Mouse (Mus musculus) inflammation-experienced regulatory T-cells, adult 6 months (primary cell): ENCODE measurements around the gene Dok7. TPM values are rescaled to one million over a fixed set of nuclear protein-coding genes. Genes with fewer than 3 reads are reported as not detected.

Experiments used
- ATAC-seq: one replicate; pipeline ENCODE4 v1.8.0; 2017
- polyA plus RNA-seq, 3 experiments: library from polyadenylated mRNA; unstranded; fragments of 100-300 nt; shearing (Covaris generic); gene quantifications; one replicate each; pipeline ENCODE4 v1.2.1; 2017

Gene Dok7
- polyA plus RNA-seq, 3 experiments from 2014 or later: 0.95 TPM; not detected in 2

- no peak for ATAC-seq
These were observed 63.5 kb downstream of the Dok7 start for GRCm38 (mm10) chr5:35120024-35120423.

GRCm38 (mm10) chr5:35129208-35129607 is 72.6 kb downstream of the Dok7 start:
- no peak for ATAC-seq

- ATAC-seq: no peak
These were observed 73.2 kb downstream of the Dok7 start for GRCm38 (mm10) chr5:35129767-35130191.

DNA sequence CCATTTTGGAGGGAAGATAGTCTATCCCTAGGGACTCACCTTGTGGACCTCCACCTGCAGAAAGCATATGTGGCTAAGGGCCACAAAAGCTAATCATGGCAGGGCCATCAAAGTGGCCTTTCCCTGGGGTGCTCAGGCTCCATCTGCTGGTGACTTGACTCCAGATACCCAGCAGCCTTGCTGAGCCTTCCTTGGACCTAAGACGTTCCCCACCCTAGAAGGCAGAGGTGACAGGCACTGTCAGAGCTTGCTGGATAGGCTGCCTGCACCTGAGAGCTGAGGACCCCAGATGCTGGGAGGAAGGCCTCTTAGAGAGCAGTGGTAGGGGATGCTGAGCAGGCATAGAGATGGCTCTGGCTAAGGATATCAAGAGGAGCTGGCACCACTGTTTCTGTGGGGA is 74.7 kb downstream of the Dok7 start:
- no peak for ATAC-seq

- no peak for ATAC-seq
These were observed 75.2 kb downstream of the Dok7 start for GRCm38 (mm10) chr5:35131773-35132172.

DNA sequence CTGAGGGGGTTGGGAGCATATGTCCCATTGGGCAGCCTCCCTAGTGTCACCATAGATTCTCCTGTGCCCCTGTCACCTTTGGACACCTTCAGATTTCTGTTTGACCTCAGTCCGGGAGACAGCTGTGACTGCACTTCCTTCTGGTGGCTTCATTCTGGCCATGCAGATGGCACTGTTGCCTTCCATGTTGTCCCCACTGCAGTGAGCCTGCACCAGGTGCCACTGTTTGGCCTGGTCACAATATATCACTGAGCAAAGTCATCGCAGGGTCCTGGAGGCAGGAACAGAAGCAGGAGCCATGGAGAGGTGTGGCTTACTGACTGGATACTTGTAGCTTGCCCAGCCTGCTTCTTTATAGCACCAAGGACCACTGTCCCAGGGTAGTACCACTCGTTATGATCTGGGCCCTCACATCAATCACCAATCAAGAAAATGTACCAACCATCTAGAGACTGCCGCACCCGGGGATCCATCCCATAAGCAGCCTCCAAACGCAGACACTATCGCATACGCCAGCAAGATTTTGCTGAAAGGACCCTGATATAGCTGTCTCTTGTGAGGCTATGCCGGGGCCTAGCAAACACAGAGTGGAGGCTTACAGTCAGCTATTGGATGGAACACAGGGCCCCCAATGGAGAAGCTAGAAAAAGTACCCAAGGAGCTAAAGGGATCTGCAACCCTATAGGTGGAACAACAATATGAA is 75.9 kb downstream of the Dok7 start:
- ATAC-seq: no peak

DNA sequence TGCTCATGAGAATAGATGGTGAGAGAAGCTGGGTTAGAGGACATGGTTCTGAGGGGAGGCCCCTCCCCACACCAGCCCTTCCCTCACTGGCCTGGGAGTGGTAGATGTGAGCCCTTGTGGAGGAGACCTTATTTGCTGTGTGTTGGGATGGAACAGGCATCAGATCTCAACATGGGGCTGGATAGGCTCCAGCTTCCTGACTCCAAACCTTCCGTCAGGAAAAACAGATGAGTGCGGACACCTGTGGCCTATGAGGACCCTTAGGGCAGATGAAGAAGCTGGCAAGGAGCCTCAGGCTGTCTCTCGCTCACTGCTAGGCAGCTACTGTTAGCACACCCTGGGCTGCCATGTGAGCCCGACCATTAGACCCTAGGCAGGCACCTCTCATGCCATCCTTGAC is 76.9 kb downstream of the Dok7 start:
- no peak for ATAC-seq

GRCm38 (mm10) chr5:35134286-35134685 is 77.7 kb downstream of the Dok7 start:
- ATAC-seq: no peak

GRCm38 (mm10) chr5:35135903-35136302 is 79.3 kb downstream of the Dok7 start:
- ATAC-seq: no peak

Other genes with a start within 250 kb of the Dok7 start
- gene Msantd1, start 148.8 kb upstream of the Dok7 start, polyA plus RNA-seq: 1 to 10 TPM in 2 of 3 experiments, under 1 TPM in 1; 0.29 to 1.8 (median 1.7) TPM
- 10 to 100 TPM in 1 of 3 experiments, 1 to 10 TPM in 2; 5.4 to 10.7 (median 9.9) TPM for gene Rgs12, start 107.3 kb upstream of the Dok7 start, polyA plus RNA-seq
- 1 to 10 TPM; 4.5 to 8.0 (median 5.1) TPM for gene Hgfac, start 15.3 kb upstream of the Dok7 start, polyA plus RNA-seq
- gene Lrpap1, start 49.0 kb downstream of the Dok7 start, polyA plus RNA-seq: 100 to 1,000 TPM; 101 to 114 (median 110) TPM
- gene Adra2c, start 221.6 kb downstream of the Dok7 start, polyA plus RNA-seq: not detected